Mouse (Mus musculus) thymus, postnatal 25 days (tissue): ENCODE measurements around the gene Tsc22d3.

Experiments
- DNase-seq: peaks from one replicate; pipeline ENCODE4 v3.0.0; 2022

Tsc22d3 gene

GRCm38 (mm10) chrX:140493527-140494029 lies 106.9 kb downstream of the Tsc22d3 start:
- DNase-seq = no peak

GRCm38 (mm10) chrX:140491884-140492571 lies 108.4 kb downstream of the Tsc22d3 start:
- DNase-seq = peak; percentile 39

GRCm38 (mm10) chrX:140490203-140490602 lies 110.3 kb downstream of the Tsc22d3 start:
- DNase-seq = no peak
